Mouse (Mus musculus) C3H10T1/2 (cell line): ENCODE results near the gene Gm7982. TPM values are rescaled to one million over a fixed set of nuclear protein-coding genes. Genes with fewer than 3 reads are reported as not detected.

Experiments
- polyA plus RNA-seq, 2 experiments: library from polyadenylated mRNA; unstranded; fragments of >200 nt; fragmentation: generic; extraction: Trizol; gene quantifications; one replicate each; pipeline ENCODE4 v1.2.1; 2012; ENCODE audit warnings: missing spikeins in 2 of 2

Gene Gm7982
- polyA plus RNA-seq, result not detected

DNA sequence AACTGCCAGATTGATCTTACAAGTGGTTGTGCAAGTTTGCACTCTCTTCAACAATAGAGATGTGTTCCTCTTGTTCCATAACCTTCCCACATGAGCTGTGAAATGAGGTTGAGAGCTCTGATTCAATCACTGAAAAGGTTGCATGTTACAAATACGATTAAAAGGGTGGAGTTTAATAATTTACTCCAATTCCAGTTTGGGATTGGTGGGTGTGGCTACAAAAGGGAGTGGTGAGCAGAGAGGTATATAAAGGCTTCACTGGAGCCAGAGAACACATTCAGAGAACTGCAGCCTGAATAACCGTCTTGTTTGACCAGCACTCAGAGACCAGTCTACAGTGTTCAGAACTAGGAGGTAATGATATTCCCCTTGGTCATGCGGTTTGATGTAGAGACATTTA is at the start of gene Gm7982:
Gene Gm7982 (plus strand): TSS at position 301 of the 400 bp plus-strand sequence.

GRCm38 (mm10) chr5:95736073-95736472 is 5.7 kb upstream of the Gm7982 start, which contains the start of gene Gm7978:
Gene Gm7978 (minus strand): TSS chr5:95736173.

GRCm38 (mm10) chr5:95775690-95776089 is 33.9 kb downstream of the Gm7982 start, which contains the start of gene E330014E10Rik:
Gene E330014E10Rik (plus strand): TSS chr5:95775990.

Other genes with a start within 250 kb of the Gm7982 start
- not detected for gene Gm3286, start 231.3 kb upstream of the Gm7982 start, polyA plus RNA-seq
- gene Gm7971, start 147.1 kb upstream of the Gm7982 start, polyA plus RNA-seq, result not detected
- not detected for gene Gm7978, start 5.8 kb upstream of the Gm7982 start, polyA plus RNA-seq
- gene E330014E10Rik, start 34.0 kb downstream of the Gm7982 start, polyA plus RNA-seq, result not detected
- gene Cxcl13, start 214.9 kb downstream of the Gm7982 start, polyA plus RNA-seq, result under 1 TPM in 1 of 2 experiments, not detected in 1; 0.06 TPM